Mouse (Mus musculus): ENCODE measurements at regions not wholly inside any gene's neighbourhood (a gene's known extent, or its start where the extent isn't known, plus 50 kb on each side); places are given as distances from the start of the nearest gene placed in this dataset.

- H3K4me2 ChIP-seq (ENCODE audit: low read depth, low read length, severe bottlenecking), result no peak overlapping the region
- no peak overlapping the region for H3K27ac ChIP-seq (ENCODE audit: low read depth, low read length)
- 85% methylated on average over 3 of the region's 3 CpGs for WGBS
- DNase-seq (ENCODE audit: low spot score) (no peak), ATAC-seq (replicated peaks; ENCODE audit: low FRiP score) (no peak)
- H3K9ac ChIP-seq (ENCODE audit: low read length), result no peak overlapping the region
- H3K27me3 ChIP-seq (ENCODE audit: control insufficient read depth, insufficient read depth, low read length), result no peaks in the 10 kb centered on the region
- H3K9me3 ChIP-seq (ENCODE audit: control insufficient read depth, low read length), result no peaks in the 10 kb centered on the region
- H3K36me3 ChIP-seq (ENCODE audit: control insufficient read depth, insufficient read depth, low read length), result no peaks in the 10 kb centered on the region
- H3K4me1 ChIP-seq (replicated peaks; ENCODE audit: control insufficient read depth, insufficient read depth, low read length), result peaks cover 2% of the 10 kb centered on the region; the same call in 1 of the 2 replicates
- H3K4me3 ChIP-seq (ENCODE audit: low read depth, low read length), result no peak overlapping the region
These were observed 327.8 kb upstream of the Camk1g start for GRCm38 (mm10) chr1:193697857-193698256.

GRCm38 (mm10) chr1:193697001-193697400, 326.9 kb upstream of the Camk1g start:
- DNase-seq (ENCODE audit: low spot score) (no peak), ATAC-seq (replicated peaks; ENCODE audit: low FRiP score) (no peak)
- 71% methylated on average over 4 of the region's 4 CpGs for WGBS
- Histone ChIP-seq H3K36me3 (ENCODE audit: control insufficient read depth, insufficient read depth, low read length) (no peaks in the 10 kb centered on the region), H3K4me1 (replicated peaks; ENCODE audit: control insufficient read depth, insufficient read depth, low read length) (no peaks in the 10 kb centered on the region), H3K9ac (ENCODE audit: low read length) (no peak overlapping the region), H3K9me3 (ENCODE audit: control insufficient read depth, low read length) (no peaks in the 10 kb centered on the region), H3K4me3 (ENCODE audit: low read depth, low read length) (no peak overlapping the region), H3K27ac (ENCODE audit: low read depth, low read length) (no peak overlapping the region), H3K4me2 (ENCODE audit: low read depth, low read length, severe bottlenecking) (no peak overlapping the region), H3K27me3 (ENCODE audit: control insufficient read depth, insufficient read depth, low read length) (no peaks in the 10 kb centered on the region)

GRCm38 (mm10) chr1:193692991-193693390, 322.9 kb upstream of the Camk1g start:
- DNase-seq (ENCODE audit: low spot score) (no peak), ATAC-seq (replicated peaks; ENCODE audit: low FRiP score) (no peak)
- WGBS, result 42% methylated on average over 3 of the region's 3 CpGs
- Histone ChIP-seq H3K36me3 (ENCODE audit: control insufficient read depth, insufficient read depth, low read length) (no peaks in the 10 kb centered on the region), H3K4me3 (ENCODE audit: low read depth, low read length) (no peak overlapping the region), H3K27me3 (ENCODE audit: control insufficient read depth, insufficient read depth, low read length) (no peaks in the 10 kb centered on the region), H3K9me3 (ENCODE audit: control insufficient read depth, low read length) (no peaks in the 10 kb centered on the region), H3K27ac (ENCODE audit: low read depth, low read length) (no peak overlapping the region), H3K4me1 (replicated peaks; ENCODE audit: control insufficient read depth, insufficient read depth, low read length) (no peaks in the 10 kb centered on the region), H3K4me2 (ENCODE audit: low read depth, low read length, severe bottlenecking) (no peak overlapping the region), H3K9ac (ENCODE audit: low read length) (no peak overlapping the region)

- no peaks in the 10 kb centered on the region for H3K36me3 ChIP-seq (ENCODE audit: control insufficient read depth, insufficient read depth, low read length)
- no peaks in the 10 kb centered on the region for H3K27me3 ChIP-seq (ENCODE audit: control insufficient read depth, insufficient read depth, low read length)
- DNase-seq (ENCODE audit: low spot score) (no peak), ATAC-seq (replicated peaks; ENCODE audit: low FRiP score) (no peak)
- H3K27ac ChIP-seq (ENCODE audit: low read depth, low read length), result no peak overlapping the region
- 78% methylated on average over 4 of the region's 4 CpGs for WGBS
- H3K9ac ChIP-seq (ENCODE audit: low read length), result no peak overlapping the region
- no peaks in the 10 kb centered on the region for H3K4me1 ChIP-seq (replicated peaks; ENCODE audit: control insufficient read depth, insufficient read depth, low read length)
- H3K9me3 ChIP-seq (ENCODE audit: control insufficient read depth, low read length), result no peaks in the 10 kb centered on the region
- no peak overlapping the region for H3K4me3 ChIP-seq (ENCODE audit: low read depth, low read length)
- H3K4me2 ChIP-seq (ENCODE audit: low read depth, low read length, severe bottlenecking), result no peak overlapping the region
These were observed 319.5 kb upstream of the Camk1g start for GRCm38 (mm10) chr1:193689601-193690000.

GRCm38 (mm10) chr1:193682917-193683316, 312.8 kb upstream of the Camk1g start:
- Histone ChIP-seq H3K4me2 (ENCODE audit: low read depth, low read length, severe bottlenecking) (no peak overlapping the region), H3K9me3 (ENCODE audit: control insufficient read depth, low read length) (no peaks in the 10 kb centered on the region), H3K36me3 (ENCODE audit: control insufficient read depth, insufficient read depth, low read length) (no peaks in the 10 kb centered on the region), H3K4me3 (ENCODE audit: low read depth, low read length) (no peak overlapping the region), H3K4me1 (replicated peaks; ENCODE audit: control insufficient read depth, insufficient read depth, low read length) (no peaks in the 10 kb centered on the region), H3K9ac (ENCODE audit: low read length) (no peak overlapping the region), H3K27ac (ENCODE audit: low read depth, low read length) (no peak overlapping the region), H3K27me3 (ENCODE audit: control insufficient read depth, insufficient read depth, low read length) (no peaks in the 10 kb centered on the region)
- DNase-seq (ENCODE audit: low spot score) (no peak), ATAC-seq (replicated peaks; ENCODE audit: low FRiP score) (no peak)
- 52% methylated on average over 2 of the region's 2 CpGs for WGBS

GRCm38 (mm10) chr1:193678448-193678847, 308.4 kb upstream of the Camk1g start:
- no peak overlapping the region for H3K9ac ChIP-seq (ENCODE audit: low read length)

GRCm38 (mm10) chr1:193673236-193673830, 303.2 kb upstream of the Camk1g start:
- 37% methylated on average over 3 of the region's 3 CpGs for WGBS
- Histone ChIP-seq H3K27ac (ENCODE audit: low read depth, low read length) (no peak overlapping the region), H3K4me3 (ENCODE audit: low read depth, low read length) (no peak overlapping the region), H3K9ac (ENCODE audit: low read length) (no peak overlapping the region), H3K27me3 (ENCODE audit: control insufficient read depth, insufficient read depth, low read length) (no peaks in the 10 kb centered on the region), H3K9me3 (ENCODE audit: control insufficient read depth, low read length) (no peaks in the 10 kb centered on the region; the same call in 1 of the 2 replicates), H3K4me2 (ENCODE audit: low read depth, low read length, severe bottlenecking) (no peak overlapping the region), H3K36me3 (ENCODE audit: control insufficient read depth, insufficient read depth, low read length) (no peaks in the 10 kb centered on the region), H3K4me1 (replicated peaks; ENCODE audit: control insufficient read depth, insufficient read depth, low read length) (no peaks in the 10 kb centered on the region)
- ATAC-seq (replicated peaks; ENCODE audit: low FRiP score) (no peak), DNase-seq (ENCODE audit: low spot score) (no peak)

More at GRCm38 (mm10) chr1:193678448-193678847, 308.4 kb upstream of the Camk1g start:
- Histone ChIP-seq H3K4me3 (ENCODE audit: low read depth, low read length) (no peak overlapping the region), H3K27me3 (ENCODE audit: control insufficient read depth, insufficient read depth, low read length) (no peaks in the 10 kb centered on the region), H3K4me1 (replicated peaks; ENCODE audit: control insufficient read depth, insufficient read depth, low read length) (no peaks in the 10 kb centered on the region), H3K4me2 (ENCODE audit: low read depth, low read length, severe bottlenecking) (no peak overlapping the region), H3K27ac (ENCODE audit: low read depth, low read length) (no peak overlapping the region), H3K36me3 (ENCODE audit: control insufficient read depth, insufficient read depth, low read length) (no peaks in the 10 kb centered on the region), H3K9me3 (ENCODE audit: control insufficient read depth, low read length) (no peaks in the 10 kb centered on the region)
- WGBS, result 91% methylated on average over 2 of the region's 2 CpGs
- no peak for DNase-seq (ENCODE audit: low spot score)
- ATAC-seq (replicated peaks; ENCODE audit: low FRiP score), result no peak

GRCm38 (mm10) chr1:193672681-193673080, 302.6 kb upstream of the Camk1g start:
- WGBS, result 79% methylated on average over 3 of the region's 3 CpGs
- Histone ChIP-seq H3K4me2 (ENCODE audit: low read depth, low read length, severe bottlenecking) (no peak overlapping the region), H3K36me3 (ENCODE audit: control insufficient read depth, insufficient read depth, low read length) (no peaks in the 10 kb centered on the region), H3K9me3 (ENCODE audit: control insufficient read depth, low read length) (no peaks in the 10 kb centered on the region; the same call in 1 of the 2 replicates), H3K27ac (ENCODE audit: low read depth, low read length) (no peak overlapping the region), H3K27me3 (ENCODE audit: control insufficient read depth, insufficient read depth, low read length) (no peaks in the 10 kb centered on the region), H3K9ac (ENCODE audit: low read length) (no peak overlapping the region), H3K4me3 (ENCODE audit: low read depth, low read length) (no peak overlapping the region), H3K4me1 (replicated peaks; ENCODE audit: control insufficient read depth, insufficient read depth, low read length) (no peaks in the 10 kb centered on the region)
- DNase-seq (ENCODE audit: low spot score) (no peak), ATAC-seq (replicated peaks; ENCODE audit: low FRiP score) (no peak)

- ATAC-seq (replicated peaks; ENCODE audit: low FRiP score) (peak; percentile 60; the same call in 1 of the 2 replicates), DNase-seq (ENCODE audit: low spot score) (no peak)
- Histone ChIP-seq H3K4me3 (ENCODE audit: low read depth, low read length) (no peak overlapping the region), H3K9ac (ENCODE audit: low read length) (no peak overlapping the region), H3K9me3 (ENCODE audit: control insufficient read depth, low read length) (no peaks in the 10 kb centered on the region; the same call in 1 of the 2 replicates), H3K4me2 (ENCODE audit: low read depth, low read length, severe bottlenecking) (no peak overlapping the region), H3K4me1 (replicated peaks; ENCODE audit: control insufficient read depth, insufficient read depth, low read length) (no peaks in the 10 kb centered on the region), H3K36me3 (ENCODE audit: control insufficient read depth, insufficient read depth, low read length) (no peaks in the 10 kb centered on the region), H3K27ac (ENCODE audit: low read depth, low read length) (no peak overlapping the region), H3K27me3 (ENCODE audit: control insufficient read depth, insufficient read depth, low read length) (no peaks in the 10 kb centered on the region)
- 63% methylated on average over 3 of the region's 3 CpGs for WGBS
These were observed 301.7 kb upstream of the Camk1g start for GRCm38 (mm10) chr1:193671816-193672254.

All from forebrain, embryonic 11.5 days (tissue).